In the genomic region with DNA sequence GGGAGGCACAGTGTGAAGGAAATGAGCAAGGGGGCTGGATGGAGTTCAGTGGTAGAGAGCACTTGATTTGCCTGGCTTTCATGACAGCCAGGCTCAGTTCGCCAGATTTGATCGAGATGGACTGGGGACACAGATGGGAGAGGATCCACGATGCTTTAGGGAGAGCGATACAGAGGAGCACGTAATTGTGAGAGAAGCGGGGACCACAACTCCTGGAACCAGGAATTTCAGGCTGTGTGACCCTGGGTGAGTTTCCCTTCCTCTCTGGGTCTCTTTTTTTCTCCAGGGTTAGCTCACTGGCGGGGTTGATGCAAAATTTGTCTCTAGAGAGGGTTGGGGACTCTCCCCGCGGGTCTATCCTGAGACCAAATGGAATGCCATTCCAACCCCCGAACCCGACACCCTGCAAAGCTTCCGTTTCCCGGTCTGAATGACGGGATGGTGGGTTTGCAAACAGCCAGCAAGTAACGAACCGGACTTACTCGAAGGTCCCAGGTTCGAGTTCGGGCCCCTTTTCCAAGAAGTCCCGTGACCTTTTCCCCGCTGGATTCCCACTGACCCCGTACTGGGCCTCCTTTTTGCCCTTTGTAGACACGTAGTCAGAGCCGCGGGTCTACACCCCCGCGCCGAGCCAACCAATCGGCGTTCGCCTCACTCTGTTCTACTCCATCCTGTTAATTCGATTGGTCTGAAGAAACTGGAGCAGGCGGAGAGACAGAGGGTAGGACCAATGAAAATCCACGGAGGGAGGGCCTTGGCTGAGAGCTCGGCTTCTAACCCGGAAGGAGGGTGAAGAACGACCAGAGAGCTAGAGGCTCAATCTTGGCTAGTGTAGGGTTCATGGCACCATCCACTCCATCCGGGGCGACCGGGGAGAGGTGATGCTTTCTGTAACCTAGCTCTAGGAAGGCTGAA, we compare ENCODE assay signal across 8 mouse cellular contexts. TPM values are rescaled to one million over a fixed set of nuclear protein-coding genes. Genes with fewer than 3 reads are reported as not detected.
DNase-seq lines count a peak whose midpoint lies in the region; ATAC-seq and TF ChIP-seq lines count a peak whose summit lies in the region.

No protein-coding gene starts in this region.

- no peaks in the 10 kb centered on the region for H3K9me3 ChIP-seq in hindbrain, postnatal 0 days (ENCODE audit: low read length)

- peak overlapping the region; percentile 94 for H3K4me3 ChIP-seq in gastrocnemius, adult 2 months
- peak overlapping the region; percentile 48 for H3K4me3 ChIP-seq in hindbrain, postnatal 0 days (ENCODE audit: low read length)
- peak overlapping the region; percentile 64 for H3K4me3 ChIP-seq in left cerebral cortex, adult 2 months

- intact Hi-C loops in gastrocnemius, adult 2 months (cut with DNase I) = loop anchor here (2.0 to 5.0 kb wide), 3 partner anchors 73 to 179 kb away; partner anchors contain the start of genes Fiz1, Hspbp1 and Zfp524
- intact Hi-C loops in left cerebral cortex, adult 2 months (cut with DNase I) = loop anchor here (2.0 kb wide), 2 partner anchors 49 to 73 kb away; partner anchors contain the start of gene Zfp628

- peak; percentile 97 for DNase-seq in ZHBTc4 (ENCODE audit: low read depth, low spot score)
- DNase-seq in gastrocnemius, adult 2 months = peak; percentile 97
- peak; percentile 97 for DNase-seq in hindbrain, postnatal 0 days (ENCODE audit: low spot score)
- DNase-seq in left cerebral cortex, adult 2 months (ENCODE audit: extremely low spot score in 1 of 2, low spot score in 2 of 2) = peak; percentile 96
- DNase-seq in right cerebral cortex, adult 2 months (ENCODE audit: low spot score in 2 of 2) = peak; percentile 96 to 97
- DNase-seq in urinary bladder, postnatal 14 days (ENCODE audit: low spot score) = peak; percentile 97

- H3K4me1 ChIP-seq in hindbrain, postnatal 0 days (ENCODE audit: insufficient read depth, low read length) = no peaks in the 10 kb centered on the region

- no peak for TF ChIP-seq CTCF in gastrocnemius, adult 2 months (IDR thresholded peaks at IDR 0.05)
- no peak for TF ChIP-seq CTCF in hindbrain, postnatal 0 days (IDR thresholded peaks at IDR 0.05; ENCODE audit: low read depth)
- no peak for TF ChIP-seq CTCF in left cerebral cortex, adult 2 months (IDR thresholded peaks at IDR 0.05)

- H3K27me3 ChIP-seq in hindbrain, postnatal 0 days (ENCODE audit: insufficient read depth, low read length) = no peaks in the 10 kb centered on the region

- peak overlapping the region; percentile 56 for H3K9ac ChIP-seq in hindbrain, postnatal 0 days (replicated peaks; ENCODE audit: low read length)

- ATAC-seq in common myeloid progenitor, adult 5-6 weeks (replicated peaks; ENCODE audit: low read depth, poor library complexity, severe bottlenecking) = peak; percentile 99
- peak; percentile 100 for ATAC-seq in hindbrain, postnatal 0 days
- ATAC-seq in megakaryocyte, adult 5-6 weeks (ENCODE audit: poor library complexity, severe bottlenecking) = peak; percentile 98

- peak overlapping the region; percentile 88 for H3K27ac ChIP-seq in gastrocnemius, adult 2 months
- peak overlapping the region; percentile 78 for H3K27ac ChIP-seq in hindbrain, postnatal 0 days
- peak overlapping the region; percentile 91 for H3K27ac ChIP-seq in left cerebral cortex, adult 2 months

- 4% methylated on average over 40 of the region's 40 CpGs for WGBS in hindbrain, postnatal 0 days

- H3K36me3 ChIP-seq in hindbrain, postnatal 0 days (ENCODE audit: insufficient read depth, low read length) = no peaks in the 10 kb centered on the region

- peak overlapping the region; percentile 60 for H3K4me2 ChIP-seq in hindbrain, postnatal 0 days (ENCODE audit: low read depth, low read length)

RNA-seq across cellular contexts. Expression of gene Isoc2b, which starts 4.2 kb away (rescaled TPM):
- 8.0 and 70.9 TPM in 2 replicates for total RNA-seq in common myeloid progenitor, adult 5-6 weeks (2017)
- total RNA-seq in gastrocnemius, adult 2 months (2021) = 1 to 10 TPM; 3.9 TPM
- 2.2 and 3.1 TPM in 2 replicates for total RNA-seq in hindbrain, postnatal 0 days (2014; rRNA removed)
- 3.5 and 3.7 TPM in 2 replicates for polyA plus RNA-seq in hindbrain, postnatal 0 days (2015; fragmentation: Nextera tagmentation; extraction: Ambion mirVana)
- 1 to 10 TPM; 6.9 to 9.3 TPM for total RNA-seq in left cerebral cortex, adult 2 months (2021)
- total RNA-seq in megakaryocyte, adult 5-6 weeks (2015) = 6.5 and 9.2 TPM in 2 replicates
- total RNA-seq in megakaryocyte, adult 5-6 weeks (2017) = 70.2 and 91.2 TPM in 2 replicates

RNA-seq across cellular contexts. Expression of gene Isoc2a, which starts 11.1 kb away (rescaled TPM):
- total RNA-seq in common myeloid progenitor, adult 5-6 weeks (2017) = 3.8 and 6.5 TPM in 2 replicates
- 10 to 100 TPM; 26.4 to 33.5 TPM for total RNA-seq in gastrocnemius, adult 2 months (2021)
- 8.3 and 12.2 TPM in 2 replicates for total RNA-seq in hindbrain, postnatal 0 days (2014; rRNA removed)
- 0.43 and 0.76 TPM in 2 replicates for polyA plus RNA-seq in hindbrain, postnatal 0 days (2015; fragmentation: Nextera tagmentation; extraction: Ambion mirVana)
- total RNA-seq in left cerebral cortex, adult 2 months (2021) = 10 to 100 TPM; 11.3 to 12.6 TPM
- total RNA-seq in megakaryocyte, adult 5-6 weeks (2015) = 2.3 and 3.0 TPM in 2 replicates
- total RNA-seq in megakaryocyte, adult 5-6 weeks (2017) = 5.0 TPM in 2 replicates

RNA-seq across cellular contexts. Expression of gene Shisa7, which starts 21.3 kb away (rescaled TPM):
- 0.05 TPM in 2 replicates for total RNA-seq in common myeloid progenitor, adult 5-6 weeks (2017)
- total RNA-seq in gastrocnemius, adult 2 months (2021) = not detected
- total RNA-seq in hindbrain, postnatal 0 days (2014; rRNA removed) = 46.3 and 49.3 TPM in 2 replicates
- 5.7 and 6.9 TPM in 2 replicates for polyA plus RNA-seq in hindbrain, postnatal 0 days (2015; fragmentation: Nextera tagmentation; extraction: Ambion mirVana)
- total RNA-seq in left cerebral cortex, adult 2 months (2021) = 100 to 1,000 TPM; 134 to 138 TPM
- total RNA-seq in megakaryocyte, adult 5-6 weeks (2015) = not detected in 2 replicates
- not detected in 2 replicates for total RNA-seq in megakaryocyte, adult 5-6 weeks (2017)

RNA-seq across cellular contexts. Expression of gene Gm36210, which starts 40.5 kb away (rescaled TPM):
- total RNA-seq in common myeloid progenitor, adult 5-6 weeks (2017) = not detected in 2 replicates
- total RNA-seq in gastrocnemius, adult 2 months (2021) = under 1 TPM; 0.17 to 0.38 TPM
- total RNA-seq in hindbrain, postnatal 0 days (2014; rRNA removed) = 0.31 and 3.3 TPM in 2 replicates
- 0.30 and 0.45 TPM in 2 replicates for polyA plus RNA-seq in hindbrain, postnatal 0 days (2015; fragmentation: Nextera tagmentation; extraction: Ambion mirVana)
- under 1 TPM; 0.27 to 0.28 TPM for total RNA-seq in left cerebral cortex, adult 2 months (2021)
- not detected in 2 replicates for total RNA-seq in megakaryocyte, adult 5-6 weeks (2015)
- not detected in 2 replicates for total RNA-seq in megakaryocyte, adult 5-6 weeks (2017)

RNA-seq across cellular contexts. Expression of gene Zfp628, which starts 49.2 kb away (rescaled TPM):
- total RNA-seq in common myeloid progenitor, adult 5-6 weeks (2017) = 2.4 and 3.2 TPM in 2 replicates
- 10 to 100 TPM in 1 of 2 experiments, 1 to 10 TPM in 1; 8.5 to 10.7 TPM for total RNA-seq in gastrocnemius, adult 2 months (2021)
- total RNA-seq in hindbrain, postnatal 0 days (2014; rRNA removed) = 12.5 and 12.7 TPM in 2 replicates
- 5.2 and 5.7 TPM in 2 replicates for polyA plus RNA-seq in hindbrain, postnatal 0 days (2015; fragmentation: Nextera tagmentation; extraction: Ambion mirVana)
- 10 to 100 TPM; 15.8 to 16.4 TPM for total RNA-seq in left cerebral cortex, adult 2 months (2021)
- total RNA-seq in megakaryocyte, adult 5-6 weeks (2015) = 6.7 and 7.3 TPM in 2 replicates
- total RNA-seq in megakaryocyte, adult 5-6 weeks (2017) = 1.9 and 3.0 TPM in 2 replicates

Comparison
In these comparisons a context has a peak if more than half of its experiments do, and no peak if none do; other contexts are left out.
1. Peak in every context shown above with its lines: DNase-seq, ATAC-seq, H3K4me3 ChIP-seq and H3K27ac ChIP-seq.
2. RNA of gene Shisa7, which starts 21.3 kb away (total RNA-seq): 134 to 138 TPM in left cerebral cortex, adult 2 months and 46.3 to 49.3 TPM in hindbrain, postnatal 0 days; 0.05 TPM in common myeloid progenitor, adult 5-6 weeks, not detected in gastrocnemius, adult 2 months and not detected in megakaryocyte, adult 5-6 weeks; every median in the first group is over 10 times any median in the second.